Mouse (Mus musculus) intestine, postnatal 0 days (tissue): ENCODE data around the gene Ndufa13. TPM values are rescaled to one million over a fixed set of nuclear protein-coding genes. Genes with fewer than 3 reads are reported as not detected.
A peak's percentile ranks its signal among the peaks of the same experiment; 100 is the strongest.

Source experiments
- ATAC-seq: fragments of 200-750 bp; cut with Nextera tagmentation; 2 replicates; pipeline ENCODE4 v1.8.0; 2017; ENCODE audit warnings: mild to moderate bottlenecking, moderate TSS enrichment, moderate library complexity
- H3K27ac ChIP-seq: fragments of 300-500 bp; sonication (generic); 2 replicates; pipeline ENCODE4 v1.5.1; 2014; ENCODE audit warnings: mild to moderate bottlenecking, low read depth, low read length, moderate library complexity
- H3K27me3 ChIP-seq: fragments of 300-500 bp; sonication (generic); replicated peaks from 2 replicates; pipeline ENCODE4 v1.6.1; 2014; ENCODE audit warnings: low read length, mixed read lengths; ENCODE audit not compliant: control insufficient read depth, insufficient read depth
- H3K36me3 ChIP-seq: fragments of 300-500 bp; sonication (generic); 2 replicates; pipeline ENCODE4 v1.6.1; 2014; ENCODE audit warnings: mild to moderate bottlenecking, moderate library complexity; ENCODE audit not compliant: control insufficient read depth, insufficient read depth
- H3K4me1 ChIP-seq: fragments of 300-500 bp; sonication (generic); replicated peaks from 2 replicates; pipeline ENCODE4 v1.6.1; 2014; ENCODE audit warnings: antibody characterized with exemption, low read length, mixed read lengths; ENCODE audit not compliant: control insufficient read depth, insufficient read depth
- H3K4me2 ChIP-seq: fragments of 300-500 bp; sonication (generic); replicated peaks from 2 replicates; pipeline ENCODE4 v1.6.1; 2014; ENCODE audit warnings: low read depth, mild to moderate bottlenecking, moderate library complexity
- H3K4me3 ChIP-seq: fragments of 300-500 bp; sonication (generic); 2 replicates; pipeline ENCODE4 v1.5.1; 2014; ENCODE audit warnings: low read depth, low read length
- H3K9ac ChIP-seq: fragments of 300-500 bp; sonication (generic); 2 replicates; pipeline ENCODE4 v1.6.1; 2014; ENCODE audit warnings: mild to moderate bottlenecking, low read depth, low read length
- H3K9me3 ChIP-seq: fragments of 300-500 bp; sonication (generic); 2 replicates; pipeline ENCODE4 v1.6.1; 2016; ENCODE audit warnings: mixed run types; ENCODE audit not compliant: control insufficient read depth
- CTCF ChIP-seq: sonication (generic); IDR thresholded peaks from 2 replicates; pipeline ENCODE4 v1.5.1; 2016; ENCODE audit warnings: low read depth, mild to moderate bottlenecking, control low read depth, antibody characterized with exemption, moderate library complexity
- WGBS: fragments of 180-500 bp; shearing (Covaris S2); extraction: QIAGEN DNeasy Blood & Tissue Kit; methylation state at CpG from one replicate; pipeline ENCODE4 v1.1.7; 2014; 5-methylcytosine and 5-hydroxymethylcytosine counted together
- polyA plus RNA-seq: library from polyadenylated mRNA; unstranded; fragments of >200 nt; fragmentation: Nextera tagmentation; extraction: Ambion mirVana; gene quantifications from 2 replicates; pipeline ENCODE4 v1.2.1, GENCODE M21; 2015

Gene Ndufa13
- polyA plus RNA-seq, 1 experiment from 2014 or later = 310 TPM

DNA sequence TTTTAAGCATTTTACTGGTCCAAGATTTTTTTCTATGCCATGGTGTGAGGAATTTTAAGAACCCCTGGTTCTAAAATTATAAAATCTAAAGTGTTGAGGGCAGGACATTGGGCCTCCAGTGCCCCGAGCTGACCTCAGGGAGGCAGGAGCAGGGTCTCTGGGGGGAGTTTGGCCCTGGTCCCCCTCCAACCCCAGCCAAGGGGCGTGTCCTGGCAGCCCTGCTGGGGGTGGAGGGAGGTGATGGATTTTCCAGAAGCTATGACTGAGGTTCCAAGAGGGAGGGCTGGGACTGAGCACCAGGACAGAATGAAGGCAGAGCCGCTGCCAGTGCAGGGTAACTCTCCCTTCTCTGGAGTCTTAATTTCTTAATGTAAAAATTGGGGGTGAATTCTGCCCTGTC is 24.4 kb downstream of the Ndufa13 start:
- 62% methylated on average over 3 of the region's 3 CpGs for WGBS
- ATAC-seq = no peak
- peaks cover 40% of the 10 kb centered on the region for H3K27me3 ChIP-seq

DNA sequence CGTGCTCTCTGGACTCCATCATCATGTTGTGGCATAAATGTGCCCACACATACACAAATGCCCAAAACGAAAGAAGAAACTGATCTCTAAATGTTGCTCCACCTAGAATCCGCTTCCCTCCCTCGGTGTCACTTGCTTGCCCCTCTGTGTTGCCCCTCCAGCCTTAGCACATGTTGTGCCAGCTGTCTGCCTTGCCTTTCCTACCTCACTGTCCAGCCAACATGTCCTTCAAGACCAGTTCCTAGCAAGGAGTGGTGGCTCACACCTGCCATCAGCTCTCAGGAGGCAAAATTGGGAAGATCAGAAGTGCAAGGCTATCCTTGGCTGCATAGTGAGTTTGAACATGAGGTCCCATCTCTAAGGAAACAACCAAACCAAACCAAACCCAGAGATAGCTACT is 25.0 kb downstream of the Ndufa13 start:
- peaks cover 34% of the 10 kb centered on the region for H3K27me3 ChIP-seq
- TF ChIP-seq CTCF = no peak
- ATAC-seq = no peak

More for the DNA sequence above, 24.4 kb downstream of the Ndufa13 start:
- Histone ChIP-seq H3K9ac (no peak overlapping the region), H3K36me3 (no peaks in the 10 kb centered on the region), H3K9me3 (no peaks in the 10 kb centered on the region), H3K4me2 (no peak overlapping the region), H3K4me3 (no peak overlapping the region), H3K4me1 (no peaks in the 10 kb centered on the region), H3K27ac (no peak overlapping the region)
- TF ChIP-seq CTCF = no peak

DNA sequence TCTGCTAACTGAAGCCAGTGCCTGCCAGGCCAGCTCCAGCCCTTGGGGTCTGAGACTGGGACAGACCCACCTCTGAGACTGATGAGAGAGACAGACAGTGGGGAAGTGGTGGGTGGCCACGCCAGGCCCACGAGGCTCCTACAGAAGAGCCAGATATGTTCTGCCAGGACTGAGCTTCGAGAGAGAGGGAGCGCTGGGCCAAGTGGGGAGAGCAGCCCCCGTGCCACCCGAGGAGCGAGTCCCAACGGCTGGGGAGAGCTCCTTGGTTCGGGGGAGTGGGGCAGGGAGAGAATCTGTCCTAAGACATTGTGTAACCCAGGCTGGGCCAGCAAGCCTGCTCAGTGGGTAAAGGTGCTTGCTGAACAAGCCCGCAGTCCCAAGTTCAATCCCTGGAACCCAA is 25.4 kb downstream of the Ndufa13 start:
- Histone ChIP-seq H3K4me1 (no peaks in the 10 kb centered on the region), H3K9ac (no peak overlapping the region), H3K36me3 (no peaks in the 10 kb centered on the region), H3K4me2 (no peak overlapping the region), H3K9me3 (no peaks in the 10 kb centered on the region), H3K27ac (no peak overlapping the region), H3K27me3 (peaks cover 30% of the 10 kb centered on the region), H3K4me3 (no peak overlapping the region)
- WGBS = 76% methylated on average over 10 of the region's 10 CpGs
- no peak for ATAC-seq
- no peak for TF ChIP-seq CTCF

More for the DNA sequence above, 25.0 kb downstream of the Ndufa13 start:
- H3K9me3 ChIP-seq = no peaks in the 10 kb centered on the region
- no peak overlapping the region for H3K4me3 ChIP-seq
- WGBS = 88% methylated on average over 4 of the region's 4 CpGs
- no peak overlapping the region for H3K9ac ChIP-seq
- no peak overlapping the region for H3K4me2 ChIP-seq
- H3K36me3 ChIP-seq = no peaks in the 10 kb centered on the region
- no peaks in the 10 kb centered on the region for H3K4me1 ChIP-seq
- H3K27ac ChIP-seq = no peak overlapping the region

DNA sequence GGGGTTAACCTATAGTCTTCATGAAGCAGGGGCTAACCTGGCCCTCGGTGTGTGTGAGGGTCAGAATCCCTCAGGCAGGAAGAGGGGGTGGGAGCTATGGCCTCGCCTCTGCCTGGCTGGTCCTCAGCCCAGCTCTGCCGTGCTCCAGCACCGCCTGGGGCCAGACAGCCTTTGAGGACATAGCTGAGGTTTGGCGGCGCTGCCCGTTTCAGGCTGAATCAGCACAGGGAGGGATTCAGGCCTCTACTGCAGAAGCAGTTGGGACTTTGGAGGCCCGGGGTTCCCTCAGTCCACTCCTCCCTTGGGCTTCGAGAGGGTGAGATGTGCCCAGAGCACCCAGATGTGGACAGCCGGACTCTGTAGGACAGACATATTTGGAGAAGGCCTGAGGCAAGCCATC is 26.3 kb downstream of the Ndufa13 start:
- H3K4me2 ChIP-seq = no peak overlapping the region
- no peak overlapping the region for H3K4me3 ChIP-seq
- no peak for ATAC-seq
- 57% methylated on average over 10 of the region's 10 CpGs for WGBS
- no peak for TF ChIP-seq CTCF
- H3K27ac ChIP-seq = no peak overlapping the region
- no peaks in the 10 kb centered on the region for H3K4me1 ChIP-seq
- no peak overlapping the region for H3K9ac ChIP-seq
- H3K27me3 ChIP-seq = peaks cover 21% of the 10 kb centered on the region
- no peaks in the 10 kb centered on the region for H3K36me3 ChIP-seq
- no peaks in the 10 kb centered on the region for H3K9me3 ChIP-seq

DNA sequence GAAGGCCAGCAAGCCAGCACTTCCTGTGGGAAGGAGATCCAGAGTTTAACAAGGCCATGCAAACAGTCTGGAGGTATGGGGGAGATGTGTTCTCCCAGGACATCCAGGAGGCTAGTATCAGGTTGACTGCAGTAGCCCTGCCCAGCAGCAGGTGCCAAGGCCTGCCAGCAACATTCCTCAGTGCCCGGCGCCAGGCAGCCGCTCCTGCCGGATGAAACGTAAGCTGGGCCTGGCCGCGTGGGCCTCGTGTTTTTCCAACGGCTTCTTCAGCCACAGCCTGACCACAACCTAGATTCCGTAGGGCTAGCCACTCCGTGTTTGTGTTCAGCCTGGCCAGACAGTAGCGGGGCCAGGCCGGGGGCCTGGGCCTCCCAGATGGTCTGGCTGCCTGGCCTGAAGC is 27.7 kb downstream of the Ndufa13 start:
- WGBS = 84% methylated on average over 13 of the region's 13 CpGs
- no peak for ATAC-seq
- Histone ChIP-seq H3K4me1 (no peaks in the 10 kb centered on the region), H3K27ac (no peak overlapping the region), H3K27me3 (peaks cover 6% of the 10 kb centered on the region; the same call in 1 of the 2 replicates), H3K9me3 (no peaks in the 10 kb centered on the region), H3K9ac (no peak overlapping the region), H3K36me3 (no peaks in the 10 kb centered on the region), H3K4me3 (no peak overlapping the region), H3K4me2 (no peak overlapping the region)
- no peak for TF ChIP-seq CTCF

DNA sequence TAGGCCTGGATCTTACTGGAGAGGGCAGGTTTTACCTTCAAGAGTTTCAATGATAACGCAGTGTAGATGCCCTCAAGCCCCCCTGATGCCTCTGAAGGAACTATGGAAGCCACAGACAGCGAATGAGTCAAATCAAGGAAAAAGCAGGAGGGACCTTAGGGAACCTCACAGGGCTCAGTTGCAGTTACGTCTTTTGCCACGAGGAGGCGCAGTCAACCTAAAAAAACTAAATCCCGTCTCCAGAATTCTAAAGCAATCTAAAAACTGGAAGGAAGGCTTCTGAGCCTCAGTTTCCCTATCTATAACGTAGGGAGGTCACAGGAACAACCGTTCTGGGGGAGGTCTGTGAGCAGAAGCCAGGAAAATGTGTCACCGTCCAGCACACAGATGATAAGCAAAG is 28.2 kb downstream of the Ndufa13 start:
- Histone ChIP-seq H3K27ac (no peak overlapping the region), H3K4me3 (no peak overlapping the region), H3K4me1 (no peaks in the 10 kb centered on the region), H3K9me3 (no peaks in the 10 kb centered on the region), H3K27me3 (peaks cover 1% of the 10 kb centered on the region; the same call in 1 of the 2 replicates), H3K36me3 (no peaks in the 10 kb centered on the region), H3K9ac (no peak overlapping the region), H3K4me2 (no peak overlapping the region)
- peak; percentile 75 for TF ChIP-seq CTCF
- 10% methylated on average over 9 of the region's 9 CpGs for whole genome bisulfite sequencing
- no peak for ATAC-seq

DNA sequence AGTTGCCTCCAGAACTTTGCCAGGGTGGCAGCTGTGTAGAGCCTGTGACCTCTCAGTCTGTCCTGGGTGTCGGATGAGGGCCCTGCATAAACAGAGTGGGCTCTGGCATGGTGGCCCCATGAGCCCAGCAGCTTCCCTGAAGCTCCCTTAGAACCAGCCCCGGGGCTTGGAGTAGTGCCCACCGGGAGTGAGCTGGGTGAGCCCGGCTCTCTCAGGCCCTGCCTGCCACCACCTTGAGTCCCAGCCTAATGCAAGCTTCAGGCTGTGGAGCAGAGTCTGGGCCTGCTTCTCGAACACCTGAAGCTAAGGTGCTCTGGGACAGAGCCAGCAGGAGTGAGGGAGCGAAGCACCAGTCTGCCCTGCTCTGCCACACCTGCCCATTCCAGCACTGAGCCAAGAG is 31.5 kb downstream of the Ndufa13 start:
- H3K9me3 ChIP-seq = no peaks in the 10 kb centered on the region
- no peak overlapping the region for H3K4me2 ChIP-seq
- H3K9ac ChIP-seq = no peak overlapping the region
- no peak for TF ChIP-seq CTCF
- no peaks in the 10 kb centered on the region for H3K27me3 ChIP-seq
- ATAC-seq = no peak
- 86% methylated on average over 6 of the region's 6 CpGs for WGBS
- H3K27ac ChIP-seq = no peak overlapping the region
- no peaks in the 10 kb centered on the region for H3K36me3 ChIP-seq
- H3K4me1 ChIP-seq = no peaks in the 10 kb centered on the region
- H3K4me3 ChIP-seq = no peak overlapping the region
